Mouse (Mus musculus) megakaryocyte, embryonic 14.5 days (primary cell): Measurements from ENCODE around the gene Smurf1.

Experiments used
- FLI1 ChIP-seq: IDR thresholded peaks from 2 replicates; pipeline ENCODE4 v1.6.1; 2012; ENCODE audit warnings: low read length, inconsistent platforms, mixed read lengths
- GATA1 ChIP-seq: IDR thresholded peaks from 3 replicates; pipeline ENCODE4 v1.6.1; 2012; ENCODE audit warnings: mixed read lengths, low read length, inconsistent platforms, borderline replicate concordance

DNA sequence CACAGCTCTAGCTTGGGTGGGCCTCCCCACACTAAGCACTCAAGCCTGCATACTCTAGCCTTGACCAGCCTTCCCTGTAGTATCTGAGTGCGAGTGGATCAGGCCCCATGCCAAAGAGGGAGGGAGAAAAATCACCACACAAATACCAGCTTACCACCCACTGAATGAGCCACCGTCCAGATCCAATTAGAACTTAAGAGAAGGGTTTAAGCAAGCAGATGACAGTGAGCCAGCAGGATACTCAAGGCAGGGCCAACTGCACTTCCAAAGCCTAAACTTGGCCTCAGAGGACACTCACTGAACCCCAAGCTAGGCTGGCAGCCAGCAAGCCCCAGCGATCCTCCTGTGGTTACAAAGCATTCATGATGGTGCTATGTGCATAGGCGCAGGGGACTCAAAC, 19.6 kb downstream of the Smurf1 start:
- no peak for TF ChIP-seq FLI1
- no peak for TF ChIP-seq GATA1
